Mouse (Mus musculus) megakaryocyte, adult 5-6 weeks (primary cell): ENCODE data around the gene Olfml2a. TPM values are rescaled to one million over a fixed set of nuclear protein-coding genes. Genes with fewer than 3 reads are reported as not detected.

ENCODE experiments used
- ATAC-seq: 2 replicates; pipeline ENCODE4 v1.8.0; 2016; ENCODE audit warnings: mild to moderate bottlenecking, inconsistent platforms; ENCODE audit not compliant: poor library complexity, severe bottlenecking
- total RNA-seq, 2 experiments: library from RNA; stranded (forward) in 1 of 2; stranded (reverse) in 1 of 2; fragments of 153-499, 151-499 nt in 1 of 2; fragments of 221-1000, 200-1000 nt in 1 of 2; gene quantifications; 2 replicates each; pipeline versions ENCODE4 v1.2.3 to v1.2.4; 2015 to 2017

Gene Olfml2a
- total RNA-seq, 2 experiments from 2014 or later = 0.02 TPM; not detected in 1

DNA sequence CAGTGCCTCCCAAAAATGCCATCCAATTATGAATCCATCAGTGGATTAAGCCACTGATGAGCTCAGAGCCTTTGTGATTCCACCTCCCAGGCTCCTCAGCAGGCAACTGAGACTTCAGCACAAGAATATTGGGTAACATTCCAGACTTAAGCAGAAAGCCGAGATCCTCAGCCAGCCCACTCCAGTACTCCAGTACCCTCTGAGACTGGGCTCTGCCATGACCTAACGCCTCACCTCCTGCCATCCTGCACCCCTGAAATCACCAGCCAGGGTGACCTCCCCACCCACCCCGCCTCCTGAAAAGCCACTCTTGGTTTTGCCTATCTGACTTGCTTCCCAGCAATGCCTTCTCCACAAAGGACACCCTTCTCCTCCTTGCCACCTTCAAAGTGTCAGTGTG lies 5.6 kb downstream of the Olfml2a start:
- ATAC-seq = no peak

DNA sequence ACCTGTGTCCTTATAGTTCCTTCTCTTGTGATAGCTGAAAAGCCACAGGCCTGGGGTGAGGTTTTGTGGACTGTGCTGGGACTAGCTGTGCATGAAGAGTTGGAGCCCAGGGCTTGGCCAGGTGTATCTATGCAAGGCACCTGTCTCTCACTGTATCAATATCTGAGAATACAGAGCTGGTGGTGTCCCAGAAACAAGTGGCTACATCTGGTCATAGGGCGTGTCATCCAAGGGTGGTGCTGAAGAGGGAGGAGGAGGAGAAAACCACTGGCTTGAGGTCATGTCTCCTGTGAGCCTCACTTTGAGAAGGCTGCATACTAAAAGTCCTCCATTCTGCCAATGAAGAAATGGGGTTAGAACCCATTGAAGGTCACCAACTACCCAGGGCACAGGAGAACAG lies 6.2 kb downstream of the Olfml2a start:
- no peak for ATAC-seq

DNA sequence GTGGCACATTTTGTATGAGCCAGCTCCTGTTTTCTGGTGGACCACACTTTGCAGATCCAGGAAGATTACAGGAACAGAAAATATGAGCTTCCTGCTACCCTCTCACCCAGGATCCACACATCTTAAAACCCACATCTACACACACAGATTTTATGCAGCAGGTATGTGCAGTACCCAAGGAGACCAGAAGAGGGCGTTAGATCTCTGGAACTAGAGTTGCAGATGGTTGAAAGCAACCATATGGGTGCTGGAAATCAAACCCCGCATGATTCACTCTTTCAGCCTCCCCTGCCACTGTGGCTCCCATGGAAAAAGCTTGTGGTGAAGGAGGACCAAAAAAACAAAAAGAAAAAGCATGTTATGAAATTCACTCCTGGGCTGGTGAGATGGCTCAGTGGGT lies 7.3 kb downstream of the Olfml2a start:
- no peak for ATAC-seq

DNA sequence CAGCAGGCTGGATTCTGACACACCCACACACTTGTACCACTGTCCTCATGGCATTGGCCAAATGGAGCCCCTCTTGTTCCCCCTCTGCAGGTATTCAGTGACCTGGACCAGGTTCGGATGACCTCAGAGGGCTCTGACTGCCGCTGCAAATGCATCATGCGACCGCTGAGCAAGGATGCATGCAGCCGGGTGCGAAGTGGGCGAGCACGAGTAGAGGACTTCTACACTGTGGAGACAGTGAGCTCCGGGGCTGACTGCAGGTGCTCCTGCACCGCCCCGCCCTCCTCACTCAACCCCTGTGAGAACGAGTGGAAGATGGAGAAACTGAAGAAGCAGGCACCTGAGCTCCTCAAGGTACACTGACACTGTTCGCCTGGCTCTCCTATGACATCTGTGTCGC lies 9.6 kb downstream of the Olfml2a start:
- no peak for ATAC-seq

DNA sequence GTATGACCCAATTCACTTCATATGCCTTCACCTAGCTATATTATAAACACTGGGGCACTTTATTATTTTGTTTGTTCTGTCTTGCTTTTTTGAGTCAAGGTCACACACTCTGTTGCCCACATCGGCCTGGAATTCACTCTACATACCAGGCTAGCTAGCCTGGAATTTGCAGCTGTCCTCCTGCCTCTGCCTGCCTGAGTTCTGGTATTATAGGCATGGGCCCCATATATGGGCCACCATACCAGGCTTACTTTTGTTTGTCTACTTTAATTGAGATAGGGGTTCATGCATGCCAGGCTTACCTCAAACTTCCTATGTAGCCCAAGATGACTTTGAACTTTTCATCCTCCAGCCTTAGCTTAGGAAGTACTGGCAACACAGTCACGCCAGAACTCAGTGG lies 10.1 kb downstream of the Olfml2a start:
- no peak for ATAC-seq

DNA sequence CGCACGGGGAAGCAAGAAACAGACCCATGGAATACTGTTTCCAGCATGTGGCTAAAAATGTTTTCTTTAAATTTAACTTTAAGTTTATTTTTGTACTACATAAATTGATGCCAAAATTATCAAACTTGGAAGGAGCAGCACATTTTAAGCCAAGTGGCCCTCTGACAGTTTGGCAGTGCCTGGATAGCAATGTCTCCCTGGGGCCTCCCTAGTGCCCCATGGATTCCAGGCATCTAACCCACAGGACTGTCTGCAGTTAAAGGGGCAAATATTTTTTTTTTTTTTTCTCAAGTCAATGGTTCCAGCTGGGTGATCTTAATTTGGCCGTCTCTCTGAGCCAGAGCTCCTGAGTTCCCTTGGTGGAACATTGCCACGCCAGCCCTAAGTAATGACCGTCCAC lies 11.4 kb downstream of the Olfml2a start:
- ATAC-seq = no peak

DNA sequence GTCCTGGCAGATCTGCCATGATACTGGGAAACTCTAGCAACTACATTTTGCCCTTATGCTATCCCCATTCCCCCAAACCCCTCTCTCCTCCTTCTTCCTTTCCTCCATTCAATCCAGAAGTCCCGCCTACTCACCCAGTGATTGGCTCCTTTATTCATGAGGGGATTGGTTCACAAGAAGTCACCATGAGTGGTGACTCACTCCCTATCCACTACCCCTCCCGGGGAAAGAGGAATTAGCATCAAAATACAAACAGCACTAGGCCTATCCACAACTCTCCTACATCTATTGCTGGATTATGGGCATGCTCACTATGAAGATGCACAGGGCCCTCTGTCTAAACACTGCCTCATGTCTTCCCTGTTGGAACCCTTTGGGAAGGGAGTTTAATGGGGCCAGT lies 12.2 kb downstream of the Olfml2a start:
- ATAC-seq = no peak

DNA sequence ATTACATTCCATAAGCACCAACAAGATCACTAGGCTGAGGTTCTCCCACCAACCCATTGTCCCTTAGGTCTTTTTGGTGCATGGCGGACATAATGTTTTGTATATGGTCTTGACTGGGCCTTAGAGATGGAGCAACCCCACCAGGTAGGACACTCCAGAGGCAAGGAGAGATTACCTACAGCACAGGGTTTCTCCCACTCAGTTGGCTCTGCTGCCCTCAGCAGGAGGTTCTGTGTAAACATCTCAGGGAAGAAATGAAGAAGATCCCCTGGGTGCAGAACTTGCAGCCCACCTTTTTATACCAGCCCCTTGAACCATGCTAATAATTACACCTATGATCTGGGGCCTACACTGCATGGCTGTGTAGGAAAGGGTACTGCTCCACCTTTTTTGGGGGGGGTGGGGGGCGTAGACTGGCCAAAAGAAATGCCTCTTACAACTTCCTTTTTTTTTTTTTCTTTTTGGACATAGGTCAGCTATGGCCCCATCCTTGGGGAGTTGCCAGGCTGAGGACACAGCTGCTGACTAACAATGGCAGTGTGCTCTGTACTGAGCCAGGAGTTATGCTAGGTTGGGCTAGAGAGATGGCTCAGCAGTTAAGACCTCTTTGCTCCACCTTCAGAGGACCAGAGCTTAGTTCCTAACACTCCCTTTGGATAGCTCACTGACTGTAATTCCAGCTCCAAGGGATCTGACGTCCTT lies 12.8 kb downstream of the Olfml2a start:
- ATAC-seq = peak; percentile 38; the same call in 1 of the 2 replicates

DNA sequence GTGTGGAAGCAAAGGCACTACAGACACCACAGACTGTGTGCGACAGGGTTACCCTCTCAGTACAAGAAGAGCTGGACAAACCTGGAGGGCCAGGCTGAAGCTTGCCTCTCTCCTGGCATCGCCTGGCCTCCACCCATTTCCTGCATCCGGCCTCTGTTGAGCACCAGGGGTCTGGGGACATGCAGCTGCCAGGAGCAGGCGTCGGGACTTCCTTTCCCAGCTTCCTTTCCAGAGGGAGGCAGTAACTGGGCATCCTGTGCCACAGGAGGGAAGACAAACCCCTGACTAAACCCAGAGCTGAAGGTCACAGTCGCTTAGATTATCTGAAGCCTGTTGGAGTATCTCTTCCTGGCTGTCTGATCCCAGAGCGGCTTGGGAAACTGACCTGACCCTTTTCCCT lies 15.8 kb downstream of the Olfml2a start:
- no peak for ATAC-seq

DNA sequence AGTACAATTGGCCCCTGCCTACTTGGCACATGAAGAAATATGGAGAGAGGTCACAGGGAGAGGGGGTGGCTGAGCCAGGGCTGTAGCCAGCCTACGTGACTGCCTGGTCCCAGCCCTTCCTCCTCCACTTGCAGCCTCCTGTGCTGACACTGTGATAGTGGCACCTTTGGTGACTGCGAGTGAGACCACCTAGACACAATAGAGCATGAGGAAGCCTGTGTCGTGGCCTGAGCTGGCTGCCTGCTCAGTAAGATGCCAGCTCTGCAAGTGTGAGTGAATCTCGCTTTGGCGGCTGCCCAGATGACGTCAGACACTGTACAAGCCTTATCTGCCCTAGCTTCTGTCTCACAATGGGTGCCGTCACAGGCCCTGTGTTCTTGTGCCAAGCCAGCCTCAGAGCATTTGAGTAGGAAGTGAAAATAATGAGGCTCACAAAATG lies 18.5 kb downstream of the Olfml2a start:
- ATAC-seq = peak; percentile 64

DNA sequence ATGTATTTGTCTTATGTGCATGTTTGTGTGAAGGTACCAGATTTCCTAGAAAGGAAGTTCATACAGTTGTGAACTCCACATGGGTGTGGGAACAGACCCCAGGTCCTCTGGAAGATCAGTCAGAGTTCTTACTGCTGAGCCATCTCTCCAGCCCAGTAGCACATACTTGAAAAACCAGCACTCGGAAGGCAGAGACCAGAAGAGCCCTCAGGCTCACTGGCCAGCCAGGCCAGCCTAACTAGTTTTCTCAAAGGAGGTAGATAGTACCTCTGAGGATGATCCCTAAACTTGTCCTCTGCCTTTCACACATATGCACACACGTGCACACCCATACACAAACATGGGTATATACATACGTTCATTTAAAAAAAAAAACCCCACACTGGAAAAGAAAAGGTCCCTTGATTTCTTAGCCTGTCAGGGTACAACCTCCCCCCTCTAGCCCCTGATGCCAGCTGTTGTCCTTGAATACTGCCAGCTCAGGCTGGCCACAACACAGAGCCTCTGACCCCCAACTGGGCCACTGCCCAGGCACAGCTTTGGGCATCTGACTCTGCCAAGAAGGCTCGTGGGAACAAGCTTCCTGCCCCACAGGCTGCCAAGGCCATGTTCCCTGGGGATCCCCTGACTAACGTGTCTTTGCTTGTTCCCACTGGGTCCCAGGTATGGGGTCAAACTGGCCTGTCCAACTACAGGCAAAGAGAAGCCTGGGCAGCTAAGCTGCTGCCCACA lies 21.5 kb downstream of the Olfml2a start:
- no peak for ATAC-seq

DNA sequence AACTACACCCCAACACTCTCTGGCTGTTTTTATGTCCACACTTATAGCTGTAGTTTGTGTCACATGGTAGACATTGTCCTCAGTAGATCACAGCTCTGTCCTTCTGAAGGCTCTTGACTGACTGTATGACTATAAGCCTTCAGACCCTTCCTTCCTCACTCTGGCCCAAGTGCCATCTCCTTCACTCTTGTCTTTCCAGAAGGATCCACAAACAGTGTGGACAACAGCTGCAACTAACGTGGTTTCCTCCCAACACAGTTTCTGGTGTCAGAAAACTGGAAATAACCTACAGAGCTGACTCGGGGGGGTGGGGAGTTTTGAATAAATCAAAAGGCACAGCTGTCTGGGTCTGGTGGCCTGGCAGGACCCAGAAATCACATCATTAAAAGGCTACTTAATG lies 24.3 kb downstream of the Olfml2a start:
- ATAC-seq = no peak

DNA sequence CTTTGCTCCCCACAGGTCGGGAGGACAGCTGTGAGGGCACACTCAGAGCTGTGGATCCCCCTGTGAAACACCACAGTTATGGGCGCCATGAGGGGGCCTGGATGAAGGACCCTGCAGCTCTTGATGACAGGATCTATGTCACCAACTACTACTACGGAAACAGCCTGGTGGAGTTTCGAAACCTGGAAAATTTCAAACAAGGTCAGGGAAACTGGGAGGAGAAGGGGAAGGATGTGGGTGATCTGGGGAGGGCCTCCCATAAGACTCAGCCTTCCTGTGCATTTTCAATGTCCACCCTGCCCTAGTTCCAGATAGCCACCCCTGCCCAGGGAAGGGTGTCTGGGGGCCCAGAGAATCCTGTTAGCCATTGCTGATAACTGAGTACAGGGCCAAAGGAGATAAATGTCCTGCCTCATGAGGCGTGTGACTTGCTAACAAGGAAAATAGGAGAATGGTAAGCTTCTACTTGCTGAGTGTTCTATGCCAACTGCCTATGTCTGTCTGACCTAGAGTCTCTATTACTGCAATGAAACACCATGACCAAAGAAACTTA lies 26.0 kb downstream of the Olfml2a start:
- 0 out of 2 replicates have a peak, but pooled peaks have one; percentile 23 for ATAC-seq

DNA sequence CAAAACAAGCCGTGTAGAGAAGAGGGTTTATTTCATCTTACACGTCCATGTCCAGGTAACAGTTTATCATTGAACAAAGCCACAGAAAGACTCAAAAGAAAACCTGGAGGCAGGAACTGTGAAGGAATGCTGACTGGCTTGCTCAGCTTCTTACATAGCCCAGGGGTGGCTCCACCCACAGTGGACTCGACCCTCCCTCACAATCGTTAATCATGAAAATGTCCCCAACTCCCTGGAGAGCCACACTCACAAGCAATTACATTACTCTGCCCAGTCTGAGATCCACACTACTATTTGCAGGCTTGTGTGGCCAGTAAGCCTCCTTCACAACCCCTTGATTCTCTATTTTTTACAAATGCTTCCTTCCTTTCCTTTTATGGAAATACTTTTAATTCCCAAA lies 32.4 kb downstream of the Olfml2a start:
- no peak for ATAC-seq

DNA sequence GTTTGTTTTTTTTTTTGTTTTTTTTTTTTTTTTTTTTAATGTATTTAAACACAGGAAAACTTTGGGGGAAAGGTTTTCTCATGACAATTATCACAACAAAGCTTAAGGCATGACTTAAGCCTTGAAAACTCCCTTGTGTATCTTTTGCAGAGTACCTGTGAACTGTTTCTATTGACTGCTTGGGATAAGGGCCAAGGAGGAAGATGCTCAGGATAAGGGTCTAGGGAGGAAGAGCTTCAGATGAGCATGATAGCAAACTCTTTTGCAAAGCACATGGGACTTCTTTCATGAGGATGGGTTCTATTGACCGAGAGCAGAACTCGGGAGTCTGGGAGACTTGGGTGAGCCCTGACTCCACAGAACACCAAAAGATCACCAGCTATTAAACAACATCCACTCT lies 37.9 kb downstream of the Olfml2a start:
- ATAC-seq = no peak; the same call in 1 of the 2 replicates

DNA sequence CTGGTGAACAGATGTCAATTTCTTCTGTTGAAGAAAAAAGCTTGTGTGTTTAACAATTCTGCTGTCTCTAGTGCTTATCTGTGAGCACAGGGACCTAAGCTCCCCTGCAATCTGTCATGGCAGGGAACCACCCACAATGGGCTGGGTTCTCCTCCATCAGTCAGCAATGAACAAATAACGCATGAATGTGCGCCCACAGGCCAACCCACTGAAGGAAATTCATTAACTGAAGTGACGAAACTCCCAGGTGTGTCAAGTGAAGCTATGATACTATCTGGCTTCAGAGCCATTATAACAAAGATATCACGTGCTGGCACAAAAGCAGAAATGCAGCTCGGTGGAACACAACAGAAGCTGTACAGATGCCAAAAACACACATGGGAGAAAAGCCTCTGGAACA lies 38.3 kb downstream of the Olfml2a start:
- ATAC-seq = 0 out of 2 replicates have a peak, but pooled peaks have one; percentile 15

DNA sequence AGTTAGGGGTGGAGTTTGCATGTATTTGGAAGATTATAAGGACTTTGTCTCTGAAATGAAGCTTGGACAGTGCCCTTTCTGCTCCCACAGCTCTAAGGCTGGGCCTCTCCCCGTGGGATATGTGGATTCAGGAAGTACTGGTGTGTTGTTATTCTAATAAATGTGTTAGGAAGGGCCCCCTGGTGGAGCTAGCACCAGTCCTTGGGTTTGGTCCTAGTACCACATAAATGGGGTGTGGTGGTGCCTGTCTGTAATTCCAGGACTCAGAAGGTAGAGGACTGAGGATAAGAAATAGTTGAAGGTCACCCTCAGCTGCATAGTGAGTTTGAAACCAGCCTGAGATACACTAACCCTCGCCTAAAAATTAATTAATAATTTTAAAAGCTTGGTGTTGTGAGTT lies 41.4 kb downstream of the Olfml2a start:
- ATAC-seq = no peak

DNA sequence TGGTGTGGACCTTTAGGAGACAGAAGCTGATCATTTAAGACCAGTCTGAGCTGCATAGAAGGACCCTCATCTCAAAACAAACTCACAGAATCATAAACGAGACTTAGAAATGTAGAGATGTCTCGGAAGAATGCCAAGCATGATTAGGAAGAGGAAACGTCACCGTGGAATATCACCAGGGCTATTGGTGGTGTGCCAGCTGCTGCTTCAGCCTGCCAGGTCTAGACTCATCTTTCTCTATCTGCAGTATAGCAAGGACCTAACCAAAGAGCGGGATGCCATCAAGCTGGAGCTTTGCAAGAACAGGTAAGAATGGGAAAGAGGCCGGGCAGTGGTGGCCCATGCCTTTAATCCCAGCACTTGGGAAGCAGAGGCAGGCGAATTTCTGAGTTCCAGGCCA lies 41.9 kb downstream of the Olfml2a start:
- no peak for ATAC-seq

DNA sequence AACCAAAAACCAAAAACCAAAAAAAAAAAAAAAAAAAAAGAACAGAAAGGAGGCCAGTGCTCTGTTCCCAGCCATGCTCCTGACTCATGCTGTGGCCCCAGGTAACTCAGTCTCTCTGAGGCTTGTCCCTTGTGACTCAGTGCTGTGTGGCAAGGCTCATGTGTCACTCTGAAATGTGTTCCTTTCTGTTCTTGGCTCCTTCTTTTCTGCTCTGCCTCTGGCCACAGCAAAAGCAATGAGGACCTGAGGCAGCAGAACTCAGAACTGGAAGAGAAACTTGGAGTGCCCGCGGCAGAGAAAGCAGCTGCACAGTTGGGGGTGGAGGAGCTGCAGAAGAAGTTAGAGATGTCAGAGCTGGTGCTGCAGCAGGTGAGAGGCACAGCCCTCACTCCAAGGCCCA lies 42.4 kb downstream of the Olfml2a start:
- ATAC-seq = no peak

DNA sequence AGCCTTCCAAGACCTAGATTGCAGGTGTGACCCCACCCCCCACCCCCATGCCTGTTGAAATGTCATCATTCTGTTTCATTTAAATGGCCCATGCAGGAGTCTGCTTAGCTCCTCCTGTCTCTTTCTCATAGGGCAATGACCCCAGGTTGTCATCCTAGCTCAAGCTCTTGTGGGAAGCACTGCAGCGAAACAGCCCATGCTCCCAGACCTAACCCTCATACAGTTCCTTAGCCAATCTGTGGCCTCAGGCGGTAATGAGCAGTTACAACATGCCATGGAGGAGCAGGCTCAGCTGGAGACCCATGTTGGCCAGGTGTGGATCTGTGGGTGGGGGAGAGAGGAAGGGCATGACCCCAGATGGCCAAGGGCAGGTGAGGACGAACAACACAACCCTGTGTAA lies 43.4 kb downstream of the Olfml2a start:
- ATAC-seq = no peak

DNA sequence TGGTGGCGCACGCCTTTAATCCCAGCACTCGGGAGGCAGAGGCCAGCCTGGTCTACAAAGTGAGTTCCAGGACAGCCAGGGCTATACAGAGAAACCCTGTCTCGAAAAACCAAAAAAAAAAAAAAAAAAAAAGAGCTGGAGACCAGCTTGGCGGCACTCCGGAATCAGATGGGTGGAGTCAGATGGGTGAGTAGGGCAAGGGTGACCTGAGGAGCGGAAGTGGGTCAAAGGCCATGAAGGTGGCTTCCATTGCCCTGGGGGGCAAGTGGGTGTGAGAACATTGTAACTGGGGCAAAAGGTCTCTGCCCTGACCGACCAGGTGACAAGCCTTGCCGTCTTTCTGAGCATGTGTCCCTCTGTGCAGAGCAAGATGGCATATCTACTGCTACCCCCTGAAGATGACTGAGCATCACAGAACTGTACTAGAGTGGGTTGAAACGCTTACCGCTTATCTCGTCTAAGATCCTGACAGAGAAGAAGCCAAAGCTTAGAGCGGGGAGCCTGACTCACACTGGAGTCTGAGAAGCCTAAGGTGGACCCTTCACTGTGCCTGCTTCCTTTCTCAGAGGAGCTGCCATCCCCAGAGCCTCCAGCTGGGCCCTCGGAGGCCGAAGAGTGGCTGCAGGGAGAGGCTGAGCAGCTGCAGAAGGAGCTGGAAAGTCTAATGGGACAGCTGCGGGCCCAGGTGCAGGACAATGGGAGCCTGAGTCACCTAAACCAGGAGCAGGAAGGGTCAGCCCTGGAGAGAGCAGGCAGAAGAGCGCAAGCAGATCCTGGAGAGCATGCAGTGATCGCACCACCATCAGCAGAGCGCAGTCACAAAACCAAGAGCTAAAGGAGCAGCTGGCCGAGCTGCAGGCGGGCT lies 44.4 kb downstream of the Olfml2a start:
- ATAC-seq = no peak
